Mouse (Mus musculus): Measurements from ENCODE around the gene Litaf. TPM values are rescaled to one million over a fixed set of nuclear protein-coding genes. Genes with fewer than 3 reads are reported as not detected.
"Not testable (repeated sequence)": the region's sequence is repeated elsewhere in the genome, so short reads cannot be mapped to it uniquely, and the experiment has no call there.

The Litaf gene
- polyA plus RNA-seq, 1 experiment from 2014 or later, result 53.6 TPM

DNA sequence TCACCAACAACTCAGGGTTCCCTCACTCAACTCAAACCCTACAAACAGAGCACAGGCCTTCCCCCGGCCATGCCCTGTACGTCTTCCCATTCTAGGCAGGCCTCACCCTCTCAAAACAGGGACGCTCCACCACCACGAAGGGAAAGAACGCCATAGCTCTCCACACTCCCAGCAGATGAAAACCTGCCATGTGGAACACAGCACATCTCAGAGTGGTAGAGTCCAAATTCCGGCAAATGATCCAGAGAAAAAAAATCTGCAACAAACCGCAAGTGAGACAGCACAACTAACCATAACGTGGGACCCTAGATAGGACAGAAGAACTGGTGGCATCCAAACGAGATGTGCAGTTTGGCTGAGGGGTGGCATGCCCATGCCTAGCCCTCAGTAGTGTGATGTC is 88.1 kb downstream of the Litaf start:
- no peak for ATAC-seq (ENCODE audit: low FRiP score)
- WGBS, result 92% methylated on average over 9 of the region's 9 CpGs
- Histone ChIP-seq H3K4me2 (no peak overlapping the region), H3K9ac (no peak overlapping the region), H3K27ac (no peak overlapping the region), H3K27me3 (no peaks in the 10 kb centered on the region), H3K4me3 (replicated peaks) (no peak overlapping the region), H3K9me3 (no peaks in the 10 kb centered on the region), H3K36me3 (replicated peaks) (no peaks in the 10 kb centered on the region), H3K4me1 (peaks cover 21% of the 10 kb centered on the region)

DNA sequence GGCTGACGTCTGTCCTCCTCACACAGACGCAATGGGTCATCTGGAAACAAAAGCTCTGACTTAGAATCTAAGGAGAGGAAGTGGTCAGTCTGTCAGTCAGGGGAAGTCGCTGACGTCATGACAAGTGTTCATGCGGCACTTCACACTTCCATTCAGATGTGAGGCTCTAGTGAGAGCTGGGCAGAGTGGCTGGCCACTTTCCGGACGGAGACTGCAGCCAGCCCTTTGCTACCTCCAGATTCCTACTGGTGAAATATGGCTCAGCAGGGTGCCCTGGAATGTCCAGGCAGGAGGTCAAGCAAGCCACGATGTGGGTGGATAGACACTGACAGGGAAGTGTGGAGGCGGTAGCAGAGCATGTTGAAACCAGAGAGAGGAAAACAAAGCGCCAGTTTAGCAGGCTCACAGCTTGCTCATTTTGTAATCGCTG is 89.7 kb downstream of the Litaf start:
- Histone ChIP-seq H3K4me2 (no peak overlapping the region), H3K9ac (no peak overlapping the region), H3K4me3 (replicated peaks) (no peak overlapping the region), H3K27me3 (no peaks in the 10 kb centered on the region), H3K27ac (no peak overlapping the region), H3K9me3 (no peaks in the 10 kb centered on the region), H3K36me3 (replicated peaks) (no peaks in the 10 kb centered on the region), H3K4me1 (peaks cover 21% of the 10 kb centered on the region)
- WGBS, result 79% methylated on average over 11 of the region's 11 CpGs
- no peak for ATAC-seq (ENCODE audit: low FRiP score)

DNA sequence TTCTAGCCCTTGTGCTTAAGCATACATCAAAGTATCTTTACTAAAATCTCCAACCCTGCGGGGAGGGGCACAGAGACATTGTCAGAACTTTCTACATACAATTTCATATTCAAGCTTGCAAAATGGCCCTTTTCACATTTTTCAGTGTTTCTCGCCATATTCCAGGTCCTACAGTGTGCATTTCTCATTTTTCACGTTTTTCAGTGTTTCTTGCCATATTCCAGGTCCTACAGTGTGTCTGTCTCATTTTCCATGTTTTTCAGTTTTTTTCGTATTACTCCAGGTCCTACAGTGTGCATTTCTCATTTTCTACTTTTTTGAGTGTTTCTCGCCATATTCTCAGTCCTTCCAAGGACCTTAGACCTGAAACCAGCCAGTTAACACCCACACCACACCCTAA is 91.0 kb downstream of the Litaf start:
- Histone ChIP-seq H3K9ac (no peak overlapping the region), H3K4me3 (replicated peaks) (no peak overlapping the region), H3K4me2 (no peak overlapping the region), H3K36me3 (replicated peaks) (no peaks in the 10 kb centered on the region), H3K27me3 (no peaks in the 10 kb centered on the region), H3K9me3 (no peaks in the 10 kb centered on the region), H3K27ac (no peak overlapping the region), H3K4me1 (peaks cover 25% of the 10 kb centered on the region)
- WGBS, result 70% methylated on average over 5 of the region's 5 CpGs
- peak; percentile 69; the same call in 1 of the 2 replicates for ATAC-seq (ENCODE audit: low FRiP score)

DNA sequence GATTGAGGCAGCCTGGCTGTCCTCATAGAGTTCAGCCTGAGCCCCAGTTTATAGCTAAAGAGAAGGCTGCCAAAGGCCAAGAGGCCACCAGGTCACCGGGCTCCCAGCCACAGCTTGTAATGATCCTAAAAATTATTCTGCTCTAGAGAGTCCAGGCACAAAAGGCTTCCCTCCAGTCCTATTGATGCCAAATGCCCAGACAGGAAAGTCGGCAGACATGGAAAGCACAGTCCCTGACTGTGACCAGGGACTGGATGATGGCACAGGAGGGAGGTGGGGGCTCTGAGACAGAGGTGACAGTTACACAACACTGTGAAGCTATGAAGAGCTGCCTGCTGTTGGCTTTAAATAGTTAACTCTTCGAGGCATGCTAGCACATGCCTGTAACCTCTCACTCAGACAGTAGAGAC is 91.9 kb downstream of the Litaf start:
- Histone ChIP-seq H3K9me3 (no peaks in the 10 kb centered on the region), H3K27me3 (no peaks in the 10 kb centered on the region), H3K4me1 (peaks cover 16% of the 10 kb centered on the region), H3K4me2 (no peak overlapping the region), H3K27ac (no peak overlapping the region), H3K36me3 (replicated peaks) (no peaks in the 10 kb centered on the region), H3K4me3 (replicated peaks) (no peak overlapping the region), H3K9ac (no peak overlapping the region; the same call in 1 of the 2 replicates)
- WGBS, result 39% methylated on average over 3 of the region's 3 CpGs
- no peak for ATAC-seq (ENCODE audit: low FRiP score)

DNA sequence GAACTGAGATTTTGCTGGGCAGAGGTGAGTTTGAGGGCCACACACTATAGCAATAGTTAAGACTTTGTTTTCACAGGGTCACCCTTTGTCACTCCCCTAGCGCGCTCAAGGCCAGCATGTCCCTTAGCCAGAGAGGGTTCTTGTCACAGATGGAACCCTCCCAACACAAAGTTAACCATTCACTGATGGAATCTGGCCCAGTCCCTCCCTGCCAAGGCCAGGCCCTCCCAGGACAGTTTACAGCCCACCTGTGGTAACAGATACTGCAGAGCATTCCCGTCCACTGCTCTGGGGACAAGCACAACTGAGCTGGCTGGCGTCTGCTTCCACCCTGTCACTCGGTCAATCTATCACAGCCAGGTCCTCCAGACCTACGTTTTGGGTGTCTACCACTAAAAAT is 93.7 kb downstream of the Litaf start:
- Histone ChIP-seq H3K9me3 (no peaks in the 10 kb centered on the region), H3K4me2 (no peak overlapping the region), H3K36me3 (replicated peaks) (no peaks in the 10 kb centered on the region), H3K4me3 (replicated peaks) (no peak overlapping the region), H3K9ac (no peak overlapping the region), H3K27ac (no peak overlapping the region), H3K27me3 (no peaks in the 10 kb centered on the region), H3K4me1 (peaks cover 13% of the 10 kb centered on the region)
- ATAC-seq (ENCODE audit: low FRiP score), result no peak
- WGBS, result 85% methylated on average over 6 of the region's 6 CpGs

DNA sequence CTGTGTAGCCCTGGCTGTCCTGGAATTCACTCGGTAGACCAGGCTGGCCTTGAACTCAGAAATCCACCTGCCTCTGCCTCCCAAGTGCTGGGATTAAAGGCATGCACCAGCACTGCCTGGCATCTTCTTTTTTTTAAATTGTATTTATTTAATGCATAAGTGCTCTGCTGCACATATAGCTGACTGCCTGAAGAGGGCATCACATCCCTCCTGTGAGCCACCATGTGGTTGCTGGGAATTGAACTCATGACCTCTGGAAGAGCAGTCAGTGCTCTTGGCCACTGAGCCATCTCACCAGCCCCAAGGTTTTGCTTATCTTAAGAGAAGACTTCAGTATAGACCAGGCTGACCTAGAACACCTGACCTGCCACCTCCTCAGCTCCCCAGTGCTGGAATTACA is 96.0 kb downstream of the Litaf start:
- 86% methylated on average over 1 of the region's 1 CpGs for WGBS

DNA sequence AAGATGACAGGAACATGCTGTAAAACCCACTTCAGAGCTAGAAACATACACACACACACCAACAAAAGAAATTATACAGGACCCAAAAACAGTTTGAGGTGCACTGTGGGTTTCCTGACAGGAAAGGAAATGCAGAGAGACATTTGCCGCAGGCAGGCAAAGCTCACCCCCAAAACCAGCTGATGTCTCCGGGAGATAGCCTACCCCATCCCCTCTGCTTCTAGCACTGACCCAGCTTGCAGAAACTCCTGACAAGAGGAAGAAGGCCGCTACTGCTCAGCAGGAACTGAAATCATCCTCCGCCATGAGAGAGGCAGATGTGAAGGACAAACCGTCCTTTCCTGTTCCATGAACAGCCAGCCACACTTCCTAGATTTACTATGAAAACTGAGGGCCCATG is 96.6 kb downstream of the Litaf start:
- Histone ChIP-seq H3K4me2 (no peak overlapping the region), H3K4me3 (replicated peaks) (no peak overlapping the region), H3K9me3 (no peaks in the 10 kb centered on the region), H3K27me3 (no peaks in the 10 kb centered on the region), H3K27ac (no peak overlapping the region), H3K4me1 (peaks cover 10% of the 10 kb centered on the region), H3K9ac (no peak overlapping the region), H3K36me3 (replicated peaks) (peaks cover 7% of the 10 kb centered on the region; the same call in 1 of the 2 replicates)
- WGBS, result 86% methylated on average over 5 of the region's 5 CpGs
- ATAC-seq (ENCODE audit: low FRiP score), result no peak

More for the DNA sequence above, 96.0 kb downstream of the Litaf start:
- not testable (repeated sequence) for H3K9ac ChIP-seq; H3K4me3 ChIP-seq (replicated peaks); H3K9me3 ChIP-seq; H3K27ac ChIP-seq; H3K4me1 ChIP-seq; ATAC-seq (ENCODE audit: low FRiP score); H3K27me3 ChIP-seq; H3K4me2 ChIP-seq; H3K36me3 ChIP-seq (replicated peaks)

DNA sequence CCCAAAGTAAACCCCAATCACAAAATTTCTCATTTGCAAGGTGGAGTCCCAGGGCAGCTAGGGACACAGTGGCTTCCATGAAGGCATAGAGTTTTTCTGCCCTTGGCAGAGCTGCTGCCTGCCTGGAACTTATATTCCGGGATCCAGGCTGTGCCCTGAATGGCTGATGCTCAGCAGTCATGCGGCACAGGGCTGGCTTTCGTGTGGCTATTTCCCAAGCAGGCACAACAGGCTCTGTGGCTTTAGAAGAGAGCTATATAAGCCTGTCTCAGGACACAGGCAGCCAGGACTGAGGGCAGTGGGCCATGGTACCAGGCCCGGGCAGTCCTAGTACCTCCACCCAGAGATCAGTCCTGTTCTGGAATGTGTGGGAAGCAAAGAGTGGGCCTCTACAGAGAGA is 97.7 kb downstream of the Litaf start:
- peaks cover 4% of the 10 kb centered on the region for H3K4me1 ChIP-seq
- H3K27me3 ChIP-seq, result no peaks in the 10 kb centered on the region
- no peak overlapping the region for H3K27ac ChIP-seq
- peaks cover 7% of the 10 kb centered on the region for H3K36me3 ChIP-seq (replicated peaks)
- H3K9me3 ChIP-seq, result no peaks in the 10 kb centered on the region
- no peak overlapping the region for H3K4me2 ChIP-seq
- WGBS, result 91% methylated on average over 4 of the region's 4 CpGs
- H3K9ac ChIP-seq, result no peak overlapping the region
- H3K4me3 ChIP-seq (replicated peaks), result no peak overlapping the region
- ATAC-seq (ENCODE audit: low FRiP score), result no peak

DNA sequence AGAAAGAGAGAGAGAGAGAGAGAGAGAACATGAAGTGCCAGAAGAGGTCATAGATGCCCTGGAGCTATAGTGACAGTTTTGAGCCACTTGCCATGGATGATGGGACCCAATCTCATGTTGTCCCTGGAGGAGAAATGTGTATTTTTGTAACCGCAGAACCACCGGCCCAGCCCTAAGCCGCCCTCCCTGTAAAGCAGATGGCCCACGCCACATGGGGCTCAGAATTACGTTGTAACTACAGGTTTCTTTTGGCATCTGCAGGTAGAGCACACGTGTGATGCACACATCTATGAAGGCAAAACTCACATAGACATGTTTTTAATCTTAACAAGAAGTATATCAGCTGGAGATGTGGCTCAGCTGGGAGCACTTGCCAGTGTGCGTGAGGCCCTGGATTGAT is 98.2 kb downstream of the Litaf start:
- Histone ChIP-seq H3K4me2 (no peak overlapping the region), H3K9me3 (no peaks in the 10 kb centered on the region), H3K27me3 (no peaks in the 10 kb centered on the region), H3K27ac (no peak overlapping the region), H3K4me1 (peaks cover 4% of the 10 kb centered on the region), H3K4me3 (replicated peaks) (no peak overlapping the region), H3K36me3 (replicated peaks) (peaks cover 12% of the 10 kb centered on the region), H3K9ac (no peak overlapping the region)
- 91% methylated on average over 7 of the region's 7 CpGs for WGBS
- no peak for ATAC-seq (ENCODE audit: low FRiP score)

DNA sequence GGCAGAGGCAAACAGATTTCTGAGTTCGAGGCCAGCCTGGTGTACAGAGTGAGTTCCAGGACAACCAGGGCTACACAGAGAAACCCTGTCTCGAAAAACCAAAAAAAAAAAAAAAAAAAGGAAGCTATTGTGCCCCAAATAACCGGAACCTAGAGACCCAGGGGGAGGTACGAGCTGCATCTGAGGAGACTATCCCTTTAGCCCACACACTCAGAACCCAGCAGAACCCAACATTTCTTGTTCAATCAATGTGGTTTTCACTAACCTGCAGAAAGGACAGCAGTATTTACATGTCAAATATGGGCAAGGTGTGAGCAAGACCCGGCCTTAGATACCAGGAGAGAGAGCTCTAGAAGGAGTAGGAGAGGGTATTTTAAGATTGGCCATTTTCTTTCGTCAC is 98.9 kb downstream of the Litaf start:
- WGBS, result 85% methylated on average over 6 of the region's 6 CpGs
- H3K27me3 ChIP-seq, result no peaks in the 10 kb centered on the region

DNA sequence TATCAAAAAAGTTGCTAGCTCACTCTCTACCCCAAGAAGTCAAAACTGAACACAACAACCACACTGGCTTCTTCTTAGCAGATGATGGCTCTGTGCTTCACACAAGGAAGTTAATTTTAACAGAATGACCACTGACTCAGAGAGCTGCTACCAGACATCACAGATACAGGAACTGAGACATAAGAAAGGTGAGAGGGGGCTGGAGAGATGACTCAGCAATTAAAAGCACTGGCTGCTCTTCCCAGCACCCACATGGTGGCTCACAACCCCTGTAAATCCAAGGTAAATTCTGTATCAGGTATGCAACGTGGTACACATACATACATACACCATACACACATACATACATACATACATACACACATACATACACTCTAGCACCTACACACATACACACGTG is 100.9 kb downstream of the Litaf start:
- Histone ChIP-seq H3K4me2 (no peak overlapping the region), H3K27ac (no peak overlapping the region), H3K27me3 (no peaks in the 10 kb centered on the region), H3K4me3 (replicated peaks) (no peak overlapping the region), H3K36me3 (replicated peaks) (peaks cover 31% of the 10 kb centered on the region), H3K9ac (no peak overlapping the region), H3K4me1 (peaks cover under 1% of the 10 kb centered on the region; the same call in 1 of the 2 replicates), H3K9me3 (no peaks in the 10 kb centered on the region)
- WGBS, result 88% methylated on average over 2 of the region's 2 CpGs
- ATAC-seq (ENCODE audit: low FRiP score), result no peak

More for the DNA sequence above, 98.9 kb downstream of the Litaf start:
- no peak for ATAC-seq (ENCODE audit: low FRiP score)
- no peaks in the 10 kb centered on the region for H3K9me3 ChIP-seq
- H3K4me3 ChIP-seq (replicated peaks), result no peak overlapping the region
- peaks cover 4% of the 10 kb centered on the region for H3K4me1 ChIP-seq
- peaks cover 19% of the 10 kb centered on the region for H3K36me3 ChIP-seq (replicated peaks)
- H3K4me2 ChIP-seq, result no peak overlapping the region
- H3K9ac ChIP-seq, result no peak overlapping the region
- no peak overlapping the region for H3K27ac ChIP-seq

DNA sequence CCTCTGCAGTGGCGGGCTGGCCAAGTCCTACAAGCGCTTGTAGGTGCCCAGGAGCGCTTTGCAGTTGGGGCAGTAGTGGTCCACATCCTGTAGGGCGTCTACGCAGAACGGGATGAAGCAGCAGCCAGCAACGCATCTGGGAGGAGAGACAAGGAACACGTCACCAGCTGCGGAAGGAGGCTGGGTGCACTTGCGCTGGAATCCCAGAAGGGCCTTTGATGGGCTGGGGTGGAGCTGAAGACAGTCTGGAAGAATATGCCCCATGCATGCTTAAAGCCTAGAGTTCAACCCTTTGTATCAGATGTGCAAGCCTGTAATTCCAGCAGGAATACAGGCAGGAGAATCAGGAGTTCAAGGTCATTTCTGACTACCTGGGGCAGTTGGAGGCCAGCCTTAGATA is 105.0 kb downstream of the Litaf start:
- Histone ChIP-seq H3K4me3 (replicated peaks) (no peak overlapping the region), H3K9ac (no peak overlapping the region), H3K9me3 (no peaks in the 10 kb centered on the region), H3K4me1 (peaks cover 38% of the 10 kb centered on the region), H3K27ac (no peak overlapping the region), H3K36me3 (replicated peaks) (peaks cover 27% of the 10 kb centered on the region), H3K27me3 (no peaks in the 10 kb centered on the region), H3K4me2 (no peak overlapping the region)
- ATAC-seq (ENCODE audit: low FRiP score), result no peak
- 95% methylated on average over 10 of the region's 10 CpGs for WGBS

DNA sequence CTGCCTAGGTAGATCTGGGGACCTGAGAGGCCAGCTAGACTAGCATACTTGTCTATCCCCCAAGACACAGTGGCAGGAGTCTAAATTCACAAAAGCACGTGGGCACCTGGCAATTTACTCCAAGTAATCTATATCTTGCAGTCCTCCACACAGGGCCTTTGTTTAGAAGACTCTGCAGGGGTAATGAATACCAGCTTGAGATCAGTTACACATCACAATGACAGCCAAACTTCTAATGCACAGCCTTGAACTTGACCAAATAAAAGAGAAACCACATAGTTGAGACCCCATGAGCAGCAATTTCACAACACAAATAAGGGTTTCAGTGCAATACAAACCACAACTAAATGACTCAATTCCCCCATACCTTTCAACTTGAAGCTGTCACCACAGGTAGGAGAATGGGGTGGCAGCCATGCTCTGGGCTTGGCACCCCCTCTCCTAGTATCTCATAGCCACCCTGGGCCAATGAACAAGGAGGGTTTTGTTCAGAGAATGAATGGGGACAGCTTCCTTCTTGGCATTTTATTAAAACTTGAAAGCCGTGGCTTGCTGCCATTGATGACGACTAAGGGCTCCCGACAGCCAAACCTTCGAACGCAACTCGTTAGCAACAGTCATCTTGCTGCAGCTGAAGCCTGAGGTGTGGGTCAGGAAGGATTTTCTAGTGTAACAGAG is 107.1 kb downstream of the Litaf start:
- H3K27ac ChIP-seq, result peak overlapping the region; percentile 62

More for the DNA sequence above, 107.1 kb downstream of the Litaf start:
- peak; percentile 67; the same call in 1 of the 2 replicates for ATAC-seq (ENCODE audit: low FRiP score)
- Histone ChIP-seq H3K4me1 (peaks cover 38% of the 10 kb centered on the region), H3K9ac (no peak overlapping the region), H3K27me3 (no peaks in the 10 kb centered on the region), H3K4me3 (replicated peaks) (no peak overlapping the region), H3K4me2 (no peak overlapping the region), H3K9me3 (no peaks in the 10 kb centered on the region), H3K36me3 (replicated peaks) (peaks cover 25% of the 10 kb centered on the region)
- 26% methylated on average over 7 of the region's 7 CpGs for WGBS
